Mouse (Mus musculus): ENCODE data around the gene Uggt2. TPM values are rescaled to one million over a fixed set of nuclear protein-coding genes. Genes with fewer than 3 reads are reported as not detected.
A peak's percentile ranks its signal among the peaks of the same experiment; 100 is the strongest.

Uggt2 gene
- polyA plus RNA-seq, 1 experiment from 2014 or later, result 7.0 TPM

DNA sequence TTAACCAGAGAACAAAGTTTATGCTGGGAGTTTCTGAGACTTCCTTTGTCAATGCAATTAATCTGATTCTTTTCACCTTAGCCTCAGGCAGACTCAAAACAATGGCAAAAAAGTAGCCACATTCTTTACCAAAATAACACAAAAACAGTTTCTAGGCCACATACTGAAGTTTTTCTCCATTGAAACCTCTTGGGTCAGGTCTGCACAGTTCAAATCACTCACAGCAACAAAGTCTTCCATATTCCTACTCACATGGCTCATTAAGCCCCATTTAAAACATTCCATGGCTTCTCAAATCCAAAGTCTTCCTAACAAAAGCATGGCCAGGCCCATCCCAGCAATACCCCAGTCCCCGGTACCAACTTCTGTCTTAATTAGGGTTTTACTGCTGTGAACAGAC is 46.3 kb downstream of the Uggt2 start:
- H3K9me3 ChIP-seq (ENCODE audit: control insufficient read depth, low read length), result no peaks in the 10 kb centered on the region
- WGBS, result 86% methylated on average over 1 of the region's 1 CpGs
- H3K4me2 ChIP-seq, result no peak overlapping the region
- H3K36me3 ChIP-seq (ENCODE audit: control insufficient read depth, insufficient read depth, low read length), result peaks cover 3% of the 10 kb centered on the region; the same call in 1 of the 2 replicates
- no peak for ATAC-seq (replicated peaks; ENCODE audit: low FRiP score)
- no peak overlapping the region for H3K9ac ChIP-seq (ENCODE audit: low read depth, low read length)
- no peaks in the 10 kb centered on the region for H3K27me3 ChIP-seq (replicated peaks; ENCODE audit: control insufficient read depth, insufficient read depth, low read length)
- no peak overlapping the region for H3K4me3 ChIP-seq (ENCODE audit: low read depth, low read length)
- DNase-seq (ENCODE audit: low spot score), result no peak
- H3K27ac ChIP-seq (ENCODE audit: low read depth, low read length), result no peak overlapping the region
- no peaks in the 10 kb centered on the region for H3K4me1 ChIP-seq (replicated peaks; ENCODE audit: control insufficient read depth, insufficient read depth, low read length)

DNA sequence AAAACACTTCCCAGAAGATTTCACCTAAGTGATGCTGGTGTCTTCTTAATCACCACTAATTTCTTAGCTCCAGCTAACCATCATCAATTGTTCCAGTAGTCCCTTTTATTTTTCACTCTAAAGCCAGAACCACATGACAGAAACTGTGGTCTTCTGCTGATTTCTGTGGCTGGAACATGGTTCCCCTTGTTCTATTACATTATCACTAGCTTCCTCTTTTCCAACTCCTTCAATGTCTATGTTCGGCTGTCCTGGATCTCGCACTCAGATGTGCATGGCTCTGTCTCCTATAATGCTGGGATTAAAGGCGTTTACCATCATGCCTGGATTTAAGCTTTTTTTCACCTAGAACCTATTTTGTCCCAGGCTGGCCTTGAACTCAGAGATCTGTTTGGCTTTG is 46.9 kb downstream of the Uggt2 start:
- ATAC-seq (replicated peaks; ENCODE audit: low FRiP score), result no peak
- Histone ChIP-seq H3K9ac (ENCODE audit: low read depth, low read length) (no peak overlapping the region), H3K27me3 (replicated peaks; ENCODE audit: control insufficient read depth, insufficient read depth, low read length) (no peaks in the 10 kb centered on the region), H3K4me1 (replicated peaks; ENCODE audit: control insufficient read depth, insufficient read depth, low read length) (no peaks in the 10 kb centered on the region), H3K4me2 (no peak overlapping the region), H3K27ac (ENCODE audit: low read depth, low read length) (no peak overlapping the region), H3K36me3 (ENCODE audit: control insufficient read depth, insufficient read depth, low read length) (peaks cover 3% of the 10 kb centered on the region; the same call in 1 of the 2 replicates), H3K9me3 (ENCODE audit: control insufficient read depth, low read length) (no peaks in the 10 kb centered on the region), H3K4me3 (ENCODE audit: low read depth, low read length) (no peak overlapping the region)
- DNase-seq (ENCODE audit: low spot score), result no peak
- 69% methylated on average over 3 of the region's 3 CpGs for WGBS

GRCm38 (mm10) chr14:119043765-119044164 is 55.5 kb downstream of the Uggt2 start:
- H3K4me1 ChIP-seq (replicated peaks; ENCODE audit: control insufficient read depth, insufficient read depth, low read length), result no peaks in the 10 kb centered on the region
- H3K9me3 ChIP-seq (ENCODE audit: control insufficient read depth, low read length), result no peaks in the 10 kb centered on the region
- no peak overlapping the region for H3K4me2 ChIP-seq
- DNase-seq (ENCODE audit: low spot score), result no peak
- no peak overlapping the region for H3K27ac ChIP-seq (ENCODE audit: low read depth, low read length)
- no peak overlapping the region for H3K9ac ChIP-seq (ENCODE audit: low read depth, low read length)
- H3K4me3 ChIP-seq (ENCODE audit: low read depth, low read length), result no peak overlapping the region
- H3K27me3 ChIP-seq (replicated peaks; ENCODE audit: control insufficient read depth, insufficient read depth, low read length), result no peaks in the 10 kb centered on the region
- WGBS, result 63% methylated on average over 7 of the region's 7 CpGs
- no peak for ATAC-seq (replicated peaks; ENCODE audit: low FRiP score)
- no peaks in the 10 kb centered on the region for H3K36me3 ChIP-seq (ENCODE audit: control insufficient read depth, insufficient read depth, low read length)

- Histone ChIP-seq H3K36me3 (ENCODE audit: control insufficient read depth, insufficient read depth, low read length) (no peaks in the 10 kb centered on the region), H3K4me2 (no peak overlapping the region), H3K27ac (ENCODE audit: low read depth, low read length) (no peak overlapping the region), H3K4me1 (replicated peaks; ENCODE audit: control insufficient read depth, insufficient read depth, low read length) (no peaks in the 10 kb centered on the region), H3K9me3 (ENCODE audit: control insufficient read depth, low read length) (no peaks in the 10 kb centered on the region), H3K9ac (ENCODE audit: low read depth, low read length) (no peak overlapping the region), H3K4me3 (ENCODE audit: low read depth, low read length) (no peak overlapping the region), H3K27me3 (replicated peaks; ENCODE audit: control insufficient read depth, insufficient read depth, low read length) (no peaks in the 10 kb centered on the region)
- DNase-seq (ENCODE audit: low spot score) (no peak), ATAC-seq (replicated peaks; ENCODE audit: low FRiP score) (no peak; the same call in 1 of the 2 replicates)
- 43% methylated on average over 1 of the region's 1 CpGs for WGBS
Measured at GRCm38 (mm10) chr14:119040253-119040652, 59.0 kb downstream of the Uggt2 start.

DNA sequence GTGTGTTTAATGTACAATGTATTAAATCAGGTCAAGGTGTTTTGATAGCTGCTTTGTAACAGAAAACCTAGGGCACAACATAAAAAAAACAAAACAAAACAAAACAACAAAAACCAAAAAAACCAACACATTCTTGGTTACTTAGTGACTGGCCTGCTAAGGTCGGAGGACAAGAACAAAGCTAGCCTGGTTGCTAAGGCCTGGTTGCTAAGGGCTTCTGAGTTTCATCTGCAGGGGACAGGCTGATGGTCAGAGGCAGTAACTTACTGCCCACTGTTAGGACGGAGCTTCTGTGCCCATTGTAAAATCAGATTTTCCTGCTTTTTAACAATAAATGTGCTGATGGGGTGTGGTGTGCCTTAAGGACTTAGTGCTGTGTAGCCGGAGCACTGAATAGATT is 61.5 kb downstream of the Uggt2 start:
- H3K36me3 ChIP-seq (ENCODE audit: control insufficient read depth, insufficient read depth, low read length), result 0 out of 2 replicates have a peak, but pooled peaks cover 3% of the 10 kb centered on the region

GRCm38 (mm10) chr14:119037076-119037683 is 62.0 kb downstream of the Uggt2 start:
- no peak for ATAC-seq (replicated peaks; ENCODE audit: low FRiP score)
- Histone ChIP-seq H3K4me2 (no peak overlapping the region), H3K4me3 (ENCODE audit: low read depth, low read length) (no peak overlapping the region), H3K4me1 (replicated peaks; ENCODE audit: control insufficient read depth, insufficient read depth, low read length) (no peaks in the 10 kb centered on the region), H3K27ac (ENCODE audit: low read depth, low read length) (no peak overlapping the region), H3K27me3 (replicated peaks; ENCODE audit: control insufficient read depth, insufficient read depth, low read length) (no peaks in the 10 kb centered on the region), H3K9ac (ENCODE audit: low read depth, low read length) (no peak overlapping the region), H3K36me3 (ENCODE audit: control insufficient read depth, insufficient read depth, low read length) (0 out of 2 replicates have a peak, but pooled peaks cover 3% of the 10 kb centered on the region), H3K9me3 (ENCODE audit: control insufficient read depth, low read length) (no peaks in the 10 kb centered on the region)
- no peak for DNase-seq (ENCODE audit: low spot score)
- WGBS, result 86% methylated on average over 12 of the region's 12 CpGs

More for the DNA sequence above, 61.5 kb downstream of the Uggt2 start:
- WGBS, result 74% methylated on average over 3 of the region's 3 CpGs
- H3K9ac ChIP-seq (ENCODE audit: low read depth, low read length), result no peak overlapping the region
- no peak overlapping the region for H3K4me3 ChIP-seq (ENCODE audit: low read depth, low read length)
- ATAC-seq (replicated peaks; ENCODE audit: low FRiP score) (no peak), DNase-seq (ENCODE audit: low spot score) (no peak)
- H3K27me3 ChIP-seq (replicated peaks; ENCODE audit: control insufficient read depth, insufficient read depth, low read length), result no peaks in the 10 kb centered on the region
- no peak overlapping the region for H3K4me2 ChIP-seq
- no peak overlapping the region for H3K27ac ChIP-seq (ENCODE audit: low read depth, low read length)
- no peaks in the 10 kb centered on the region for H3K9me3 ChIP-seq (ENCODE audit: control insufficient read depth, low read length)
- no peaks in the 10 kb centered on the region for H3K4me1 ChIP-seq (replicated peaks; ENCODE audit: control insufficient read depth, insufficient read depth, low read length)

GRCm38 (mm10) chr14:119027675-119028253 is 71.5 kb downstream of the Uggt2 start:
- no peak overlapping the region for H3K27ac ChIP-seq (ENCODE audit: low read depth, low read length)
- H3K27me3 ChIP-seq (replicated peaks; ENCODE audit: control insufficient read depth, insufficient read depth, low read length), result no peaks in the 10 kb centered on the region
- ATAC-seq (replicated peaks; ENCODE audit: low FRiP score) (no peak), DNase-seq (ENCODE audit: low spot score) (no peak)
- no peaks in the 10 kb centered on the region for H3K4me1 ChIP-seq (replicated peaks; ENCODE audit: control insufficient read depth, insufficient read depth, low read length)
- H3K9me3 ChIP-seq (ENCODE audit: control insufficient read depth, low read length), result no peaks in the 10 kb centered on the region
- no peak overlapping the region for H3K4me3 ChIP-seq (ENCODE audit: low read depth, low read length)
- no peaks in the 10 kb centered on the region for H3K36me3 ChIP-seq (ENCODE audit: control insufficient read depth, insufficient read depth, low read length)
- WGBS, result 61% methylated on average over 2 of the region's 2 CpGs
- H3K4me2 ChIP-seq, result no peak overlapping the region
- H3K9ac ChIP-seq (ENCODE audit: low read depth, low read length), result no peak overlapping the region

DNA sequence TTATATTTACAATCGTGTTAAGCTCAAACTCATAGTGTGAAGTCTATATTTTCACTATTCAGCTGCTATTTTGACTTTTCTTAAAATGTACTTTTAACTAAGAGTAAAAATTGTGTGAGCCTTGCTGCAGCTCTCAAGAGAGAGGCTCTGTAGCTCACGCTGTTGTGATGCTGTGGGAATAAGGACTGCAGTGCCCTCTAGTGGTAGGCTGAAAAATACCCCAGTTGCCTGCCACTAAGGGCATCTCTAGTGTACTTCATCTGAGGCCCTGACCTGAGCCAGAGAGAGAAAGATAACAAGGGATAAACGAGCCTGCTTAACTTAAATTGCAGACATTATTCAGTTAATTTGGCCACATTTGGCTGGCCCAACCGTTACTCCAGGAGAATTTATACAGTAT is 72.1 kb downstream of the Uggt2 start:
- DNase-seq (ENCODE audit: low spot score) (no peak), ATAC-seq (replicated peaks; ENCODE audit: low FRiP score) (peak; percentile 87)
- no peaks in the 10 kb centered on the region for H3K36me3 ChIP-seq (ENCODE audit: control insufficient read depth, insufficient read depth, low read length)
- no peaks in the 10 kb centered on the region for H3K9me3 ChIP-seq (ENCODE audit: control insufficient read depth, low read length)
- H3K4me3 ChIP-seq (ENCODE audit: low read depth, low read length), result no peak overlapping the region
- no peak overlapping the region for H3K27ac ChIP-seq (ENCODE audit: low read depth, low read length)
- no peaks in the 10 kb centered on the region for H3K4me1 ChIP-seq (replicated peaks; ENCODE audit: control insufficient read depth, insufficient read depth, low read length)
- 43% methylated on average over 4 of the region's 4 CpGs for WGBS
- H3K4me2 ChIP-seq, result no peak overlapping the region
- no peaks in the 10 kb centered on the region for H3K27me3 ChIP-seq (replicated peaks; ENCODE audit: control insufficient read depth, insufficient read depth, low read length)
- H3K9ac ChIP-seq (ENCODE audit: low read depth, low read length), result no peak overlapping the region

- Histone ChIP-seq H3K27ac (ENCODE audit: low read depth, low read length) (no peak overlapping the region), H3K9ac (ENCODE audit: low read depth, low read length) (no peak overlapping the region), H3K4me3 (ENCODE audit: low read depth, low read length) (no peak overlapping the region), H3K36me3 (ENCODE audit: control insufficient read depth, insufficient read depth, low read length) (no peaks in the 10 kb centered on the region), H3K27me3 (replicated peaks; ENCODE audit: control insufficient read depth, insufficient read depth, low read length) (no peaks in the 10 kb centered on the region), H3K4me2 (no peak overlapping the region), H3K9me3 (ENCODE audit: control insufficient read depth, low read length) (no peaks in the 10 kb centered on the region), H3K4me1 (replicated peaks; ENCODE audit: control insufficient read depth, insufficient read depth, low read length) (no peaks in the 10 kb centered on the region)
- DNase-seq (ENCODE audit: low spot score) (no peak), ATAC-seq (replicated peaks; ENCODE audit: low FRiP score) (no peak; the same call in 1 of the 2 replicates)
- WGBS, result 68% methylated on average over 5 of the region's 5 CpGs
Measured at GRCm38 (mm10) chr14:119025889-119026288, 73.3 kb downstream of the Uggt2 start.

Data from liver, embryonic 11.5 days (tissue).